Mouse (Mus musculus) myocyte (in vitro differentiated cells): Measurements from ENCODE around the gene Stk11.

Source experiments
- CEBPB ChIP-seq: IDR thresholded peaks from 2 replicates; pipeline ENCODE4 v1.6.1; 2011; ENCODE audit warnings: mild to moderate bottlenecking, moderate library complexity; ENCODE audit not compliant: poor library complexity, insufficient read depth, severe bottlenecking
- E2F4 ChIP-seq: IDR thresholded peaks from one replicate; pipeline ENCODE4 v1.6.1; 2011; ENCODE audit warnings: mild to moderate bottlenecking, control low read depth, moderate library complexity; ENCODE audit not compliant: insufficient read depth
- MAX ChIP-seq: IDR thresholded peaks from one replicate; pipeline ENCODE4 v1.6.1; 2011; ENCODE audit warnings: low read depth, mild to moderate bottlenecking, control low read depth
- MYOD1 ChIP-seq, 3 experiments: IDR thresholded peaks; one replicate each; pipeline ENCODE4 v1.6.1; 2011; ENCODE audit warnings: control low read depth in 2 of 3, low read depth in 2 of 3, mild to moderate bottlenecking in 2 of 3, moderate library complexity in 1 of 3; ENCODE audit not compliant: insufficient read length in 2 of 3, control insufficient read depth in 1 of 3
- MYOG ChIP-seq, 3 experiments: IDR thresholded peaks; one replicate each; pipeline ENCODE4 v1.6.1; 2011; ENCODE audit warnings: control low read depth in 2 of 3, low read depth in 2 of 3, mild to moderate bottlenecking in 2 of 3; ENCODE audit not compliant: insufficient read length in 2 of 3, control insufficient read depth in 1 of 3, insufficient read depth in 1 of 3
- POLR2A ChIP-seq: IDR thresholded peaks from one replicate; pipeline ENCODE4 v1.6.1; 2011; ENCODE audit warnings: low read depth, mild to moderate bottlenecking, control low read depth, moderate library complexity; ENCODE audit not compliant: insufficient read length
- POLR2AphosphoS2 ChIP-seq: IDR thresholded peaks from one replicate; pipeline ENCODE4 v1.6.1; 2011; ENCODE audit warnings: low read depth, control low read depth; ENCODE audit not compliant: insufficient read length
- REST ChIP-seq: IDR thresholded peaks from one replicate; pipeline ENCODE4 v1.6.1; 2011; ENCODE audit warnings: mild to moderate bottlenecking, control low read depth, moderate library complexity; ENCODE audit not compliant: insufficient read depth, insufficient read length
- SRF ChIP-seq: IDR thresholded peaks from one replicate; pipeline ENCODE4 v1.6.1; 2011; ENCODE audit warnings: low read depth; ENCODE audit not compliant: control insufficient read depth, insufficient read length
- TCF12 ChIP-seq: IDR thresholded peaks from one replicate; pipeline ENCODE4 v1.6.1; 2011; ENCODE audit warnings: mild to moderate bottlenecking, control low read depth; ENCODE audit not compliant: poor library complexity, insufficient read depth, severe bottlenecking
- TCF3 ChIP-seq: IDR thresholded peaks from one replicate; pipeline ENCODE4 v1.6.1; 2011; ENCODE audit warnings: low read depth, control low read depth; ENCODE audit not compliant: insufficient read length
- USF1 ChIP-seq: IDR thresholded peaks from one replicate; pipeline ENCODE4 v1.6.1; 2011; ENCODE audit warnings: low read depth, mild to moderate bottlenecking, control low read depth, moderate library complexity

DNA sequence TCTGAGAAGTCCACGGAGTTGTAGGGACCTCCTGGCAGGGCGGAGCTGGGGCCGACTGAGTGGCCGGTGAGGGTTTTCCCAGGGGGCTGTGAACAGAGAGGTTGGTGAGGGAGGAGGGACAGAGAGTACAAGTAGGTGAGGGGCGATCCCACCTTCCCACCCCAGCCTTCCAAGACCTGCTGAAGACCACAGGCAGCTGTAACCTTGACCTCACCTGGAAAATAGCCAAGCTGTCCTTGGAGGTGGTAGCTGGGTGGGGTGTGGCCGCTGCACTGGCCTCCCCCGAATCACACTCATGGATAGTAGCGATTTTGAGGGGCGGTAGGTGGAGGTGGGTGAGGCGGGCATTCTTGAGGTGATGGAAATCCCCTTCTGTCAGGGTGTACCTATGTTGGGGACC is 19.6 kb downstream of the Stk11 start:
- no peak for TF ChIP-seq CEBPB
- no peak for TF ChIP-seq POLR2A
- no peak for TF ChIP-seq E2F4
- TF ChIP-seq MYOD1 (IDR thresholded peaks at IDR 0.05; ENCODE audit: control insufficient read depth in 1 of 3, insufficient read length in 2 of 3, low read depth in 2 of 3), result no peak
- TF ChIP-seq MAX, result no peak
- TF ChIP-seq POLR2AphosphoS2, result no peak
- TF ChIP-seq REST, result no peak
- TF ChIP-seq USF1, result no peak
- TF ChIP-seq TCF12, result no peak
- TF ChIP-seq TCF3, result no peak
- TF ChIP-seq MYOG (IDR thresholded peaks at IDR 0.05; ENCODE audit: control insufficient read depth in 1 of 3, insufficient read depth in 1 of 3, insufficient read length in 2 of 3, low read depth in 2 of 3), result no peak
- TF ChIP-seq SRF, result no peak
